Mouse (Mus musculus) left cerebral cortex, adult 18-20 months (tissue): ENCODE measurements around the gene Tmem220. TPM values are rescaled to one million over a fixed set of nuclear protein-coding genes. Genes with fewer than 3 reads are reported as not detected.

Experiments
- DNase-seq, 2 experiments: peaks; one replicate each; pipeline ENCODE4 v3.0.0; 2021 to 2022; ENCODE audit warnings: low spot score in 2 of 2, mixed read lengths in 1 of 2
- long read RNA-seq, 2 experiments: library from polyadenylated mRNA; stranded (forward); transcript quantifications; one replicate each; pipeline ENCODE4 v2.0.0; 2021
- total RNA-seq, 2 experiments: library from RNA; stranded (reverse); gene quantifications; 2 replicates each; pipeline ENCODE4 v1.2.3; 2021

Tmem220 gene
- under 1 TPM; 0.70 to 0.91 TPM for total RNA-seq
- long read RNA-seq, experiment 1, partial matches to known transcripts = 1 of 2 reads
- long read RNA-seq, experiment 1, other reads (novel, unspliced or antisense) = 0 of 2 reads
- long read RNA-seq, experiment 2, partial matches to known transcripts = 0 of 1 reads
- long read RNA-seq, experiment 2, other reads (novel, unspliced or antisense) = 0 of 1 reads

GRCm38 (mm10) chr11:67024867-67025477 lies at the start of gene Tmem220:
Tmem220 (plus strand) TSS chr11:67025154.
- DNase-seq = peak; percentile 78 to 85

GRCm38 (mm10) chr11:66975606-66976330 lies 49.2 kb upstream of the Tmem220 start:
- DNase-seq = no peak

- no peak for DNase-seq
Measured at GRCm38 (mm10) chr11:66981336-66982115, 43.4 kb upstream of the Tmem220 start.

GRCm38 (mm10) chr11:66982794-66983193 lies 42.2 kb upstream of the Tmem220 start:
- DNase-seq = no peak

GRCm38 (mm10) chr11:66983422-66984164 lies 41.4 kb upstream of the Tmem220 start:
- no peak for DNase-seq

- peak; percentile 79 to 84 for DNase-seq
Measured at GRCm38 (mm10) chr11:66984165-66985135, 40.5 kb upstream of the Tmem220 start.

- no peak for DNase-seq
Measured at GRCm38 (mm10) chr11:66985136-66985702, 39.7 kb upstream of the Tmem220 start.

GRCm38 (mm10) chr11:66992150-66992549 lies 32.8 kb upstream of the Tmem220 start:
- DNase-seq = no peak

GRCm38 (mm10) chr11:66993674-66994073 lies 31.3 kb upstream of the Tmem220 start:
- no peak for DNase-seq

- no peak for DNase-seq
Measured at GRCm38 (mm10) chr11:66996446-66996845, 28.5 kb upstream of the Tmem220 start.

GRCm38 (mm10) chr11:66998467-66999403 lies 26.2 kb upstream of the Tmem220 start:
- peak; percentile 31 to 66 for DNase-seq

- DNase-seq = no peak
Measured at GRCm38 (mm10) chr11:67000671-67001070, 24.3 kb upstream of the Tmem220 start.

- DNase-seq = no peak
Measured at GRCm38 (mm10) chr11:67001717-67002116, 23.2 kb upstream of the Tmem220 start.

GRCm38 (mm10) chr11:67002911-67003310 lies 22.0 kb upstream of the Tmem220 start:
- no peak for DNase-seq

- DNase-seq = no peak
Measured at GRCm38 (mm10) chr11:67007961-67008360, 17.0 kb upstream of the Tmem220 start.

GRCm38 (mm10) chr11:67008528-67008927 lies 16.4 kb upstream of the Tmem220 start:
- DNase-seq = no peak

GRCm38 (mm10) chr11:67010430-67010829 lies 14.5 kb upstream of the Tmem220 start:
- DNase-seq = peak; percentile 13 to 24

- no peak for DNase-seq
Measured at GRCm38 (mm10) chr11:67011635-67012034, 13.3 kb upstream of the Tmem220 start.
